Mouse (Mus musculus): ENCODE data around the gene Tmem50a. TPM values are rescaled to one million over a fixed set of nuclear protein-coding genes. Genes with fewer than 3 reads are reported as not detected.

The Tmem50a gene
- total and polyA plus RNA-seq, 2 experiments from 2014 or later = 165 to 248 TPM

- Histone ChIP-seq H3K27me3 (ENCODE audit: insufficient read depth, low read length) (peaks cover 12% of the 10 kb centered on the region), H3K36me3 (ENCODE audit: insufficient read depth) (no peaks in the 10 kb centered on the region), H3K4me3 (ENCODE audit: low read depth, low read length) (no peak overlapping the region), H3K4me2 (ENCODE audit: low read depth) (no peak overlapping the region), H3K27ac (ENCODE audit: low read depth, low read length) (no peak overlapping the region), H3K4me1 (ENCODE audit: insufficient read depth) (no peaks in the 10 kb centered on the region), H3K9me3 (ENCODE audit: low read length) (no peaks in the 10 kb centered on the region), H3K9ac (no peak overlapping the region)
- TF ChIP-seq CTCF (IDR thresholded peaks at IDR 0.05; ENCODE audit: low read depth) = no peak
- DNase-seq = no peak
- WGBS = 87% methylated on average over 10 of the region's 10 CpGs
- no peak for ATAC-seq
Measured at GRCm38 (mm10) chr4:134868065-134868464, 46.8 kb downstream of the Tmem50a start.

GRCm38 (mm10) chr4:134867661-134868060 lies 47.2 kb downstream of the Tmem50a start:
- no peak for ATAC-seq
- no peak for TF ChIP-seq CTCF (IDR thresholded peaks at IDR 0.05; ENCODE audit: low read depth)
- Histone ChIP-seq H3K36me3 (ENCODE audit: insufficient read depth) (no peaks in the 10 kb centered on the region), H3K27me3 (ENCODE audit: insufficient read depth, low read length) (peaks cover 12% of the 10 kb centered on the region), H3K9ac (no peak overlapping the region), H3K4me1 (ENCODE audit: insufficient read depth) (no peaks in the 10 kb centered on the region), H3K4me2 (ENCODE audit: low read depth) (no peak overlapping the region), H3K4me3 (ENCODE audit: low read depth, low read length) (no peak overlapping the region), H3K9me3 (ENCODE audit: low read length) (no peaks in the 10 kb centered on the region), H3K27ac (ENCODE audit: low read depth, low read length) (no peak overlapping the region)
- 87% methylated on average over 8 of the region's 8 CpGs for WGBS
- DNase-seq = no peak

GRCm38 (mm10) chr4:134867213-134867612 lies 47.6 kb downstream of the Tmem50a start:
- Histone ChIP-seq H3K9me3 (ENCODE audit: low read length) (no peaks in the 10 kb centered on the region), H3K36me3 (ENCODE audit: insufficient read depth) (no peaks in the 10 kb centered on the region), H3K4me2 (ENCODE audit: low read depth) (no peak overlapping the region), H3K4me3 (ENCODE audit: low read depth, low read length) (no peak overlapping the region), H3K27me3 (ENCODE audit: insufficient read depth, low read length) (peaks cover 12% of the 10 kb centered on the region), H3K9ac (no peak overlapping the region), H3K27ac (ENCODE audit: low read depth, low read length) (no peak overlapping the region), H3K4me1 (ENCODE audit: insufficient read depth) (no peaks in the 10 kb centered on the region)
- no peak for ATAC-seq
- 92% methylated on average over 8 of the region's 8 CpGs for WGBS
- TF ChIP-seq CTCF (IDR thresholded peaks at IDR 0.05; ENCODE audit: low read depth) = no peak
- DNase-seq = no peak

- DNase-seq (no peak), ATAC-seq (no peak)
- Histone ChIP-seq H3K9me3 (ENCODE audit: low read length) (no peaks in the 10 kb centered on the region), H3K4me1 (ENCODE audit: insufficient read depth) (no peaks in the 10 kb centered on the region), H3K4me3 (ENCODE audit: low read depth, low read length) (no peak overlapping the region), H3K4me2 (ENCODE audit: low read depth) (no peak overlapping the region), H3K9ac (no peak overlapping the region), H3K27ac (ENCODE audit: low read depth, low read length) (no peak overlapping the region), H3K36me3 (ENCODE audit: insufficient read depth) (no peaks in the 10 kb centered on the region), H3K27me3 (ENCODE audit: insufficient read depth, low read length) (peaks cover 12% of the 10 kb centered on the region)
- 92% methylated on average over 5 of the region's 5 CpGs for WGBS
- no peak for TF ChIP-seq CTCF (IDR thresholded peaks at IDR 0.05; ENCODE audit: low read depth)
Measured at GRCm38 (mm10) chr4:134865789-134866188, 49.0 kb downstream of the Tmem50a start.

GRCm38 (mm10) chr4:134865340-134865739 lies 49.5 kb downstream of the Tmem50a start:
- Histone ChIP-seq H3K4me1 (ENCODE audit: insufficient read depth) (no peaks in the 10 kb centered on the region), H3K36me3 (ENCODE audit: insufficient read depth) (no peaks in the 10 kb centered on the region), H3K27ac (ENCODE audit: low read depth, low read length) (no peak overlapping the region), H3K4me2 (ENCODE audit: low read depth) (no peak overlapping the region), H3K27me3 (ENCODE audit: insufficient read depth, low read length) (peaks cover 12% of the 10 kb centered on the region), H3K9me3 (ENCODE audit: low read length) (no peaks in the 10 kb centered on the region), H3K4me3 (ENCODE audit: low read depth, low read length) (no peak overlapping the region), H3K9ac (no peak overlapping the region)
- no peak for DNase-seq
- WGBS = 80% methylated on average over 6 of the region's 6 CpGs
- no peak for ATAC-seq
- no peak for TF ChIP-seq CTCF (IDR thresholded peaks at IDR 0.05; ENCODE audit: low read depth)

GRCm38 (mm10) chr4:134863937-134864729 lies 50.7 kb downstream of the Tmem50a start, which contains the start of gene Rhd:
Rhd (plus strand) TSS chr4:134864536.
- no peak within 1 kb of the TSS for H3K9ac ChIP-seq
- no peak for TF ChIP-seq CTCF (IDR thresholded peaks at IDR 0.05; ENCODE audit: low read depth)
- H3K4me2 ChIP-seq (ENCODE audit: low read depth) = no peak within 1 kb of the TSS
- no peaks in the 10 kb centered on the region for H3K4me1 ChIP-seq (ENCODE audit: insufficient read depth)
- H3K27me3 ChIP-seq (ENCODE audit: insufficient read depth, low read length) = peaks cover 4% of the 10 kb centered on the region; the same call in 1 of the 2 replicates
- H3K9me3 ChIP-seq (ENCODE audit: low read length) = no peaks in the 10 kb centered on the region
- H3K4me3 ChIP-seq (ENCODE audit: low read depth, low read length) = no peak within 1 kb of the TSS
- H3K27ac ChIP-seq (ENCODE audit: low read depth, low read length) = no peak within 1 kb of the TSS
- ATAC-seq (no peak), DNase-seq (no peak)
- H3K36me3 ChIP-seq (ENCODE audit: insufficient read depth) = no peaks in the 10 kb centered on the region
- WGBS = 68% methylated on average over 14 of the region's 14 CpGs

GRCm38 (mm10) chr4:134862996-134863395 lies 51.8 kb downstream of the Tmem50a start:
- Histone ChIP-seq H3K9me3 (ENCODE audit: low read length) (no peaks in the 10 kb centered on the region), H3K4me2 (ENCODE audit: low read depth) (no peak overlapping the region), H3K36me3 (ENCODE audit: insufficient read depth) (no peaks in the 10 kb centered on the region), H3K4me1 (ENCODE audit: insufficient read depth) (no peaks in the 10 kb centered on the region), H3K27me3 (ENCODE audit: insufficient read depth, low read length) (no peaks in the 10 kb centered on the region), H3K9ac (no peak overlapping the region), H3K4me3 (ENCODE audit: low read depth, low read length) (no peak overlapping the region), H3K27ac (ENCODE audit: low read depth, low read length) (no peak overlapping the region)
- 72% methylated on average over 7 of the region's 7 CpGs for WGBS
- DNase-seq = no peak
- no peak for TF ChIP-seq CTCF (IDR thresholded peaks at IDR 0.05; ENCODE audit: low read depth)
- ATAC-seq = no peak

All from forebrain, postnatal 0 days (tissue).